Mouse (Mus musculus) G1E (cell line): ENCODE measurements around the gene Slc34a3. TPM values are rescaled to one million over a fixed set of nuclear protein-coding genes. Genes with fewer than 3 reads are reported as not detected.

Experiments used
- ATAC-seq: 2 replicates; pipeline ENCODE4 v1.8.0; 2016; ENCODE audit warnings: mild to moderate bottlenecking; ENCODE audit not compliant: insufficient number of reproducible peaks, poor library complexity, low FRiP score, severe bottlenecking; ENCODE audit errors: extremely low read depth
- DNase-seq: peaks from one replicate; pipeline ENCODE4 v3.0.0; 2012; ENCODE audit warnings: low spot score
- H3K27me3 ChIP-seq: 2 replicates; pipeline ENCODE4 v1.6.1; 2012; ENCODE audit warnings: mild to moderate bottlenecking, low read length, inconsistent platforms; ENCODE audit not compliant: insufficient read depth
- H3K36me3 ChIP-seq: replicated peaks from 2 replicates; pipeline ENCODE3; 2012; ENCODE audit warnings: mild to moderate bottlenecking, inconsistent platforms
- H3K4me1 ChIP-seq: 2 replicates; pipeline ENCODE4 v1.6.1; 2012; ENCODE audit warnings: low read depth, low read length, inconsistent platforms, mixed read lengths; ENCODE audit not compliant: insufficient read depth
- H3K4me3 ChIP-seq: 2 replicates; pipeline ENCODE4 v1.5.1; 2012; ENCODE audit warnings: low read depth, mild to moderate bottlenecking, inconsistent platforms, low read length, moderate library complexity, mixed read lengths
- H3K9me3 ChIP-seq: replicated peaks from 2 replicates; pipeline ENCODE4 v1.6.1; 2012; ENCODE audit warnings: inconsistent platforms
- CTCF ChIP-seq: IDR thresholded peaks from 2 replicates; pipeline ENCODE4 v1.5.1; 2012; ENCODE audit warnings: low read depth, low read length, inconsistent platforms, mixed read lengths
- GATA1 ChIP-seq: IDR thresholded peaks from 2 replicates; pipeline ENCODE4 v1.6.1; 2012; ENCODE audit warnings: borderline replicate concordance, low read length, inconsistent platforms, mixed read lengths
- GATA2 ChIP-seq: IDR thresholded peaks from 2 replicates; pipeline ENCODE4 v1.6.1; 2012; ENCODE audit warnings: low read depth, low read length, inconsistent platforms, borderline replicate concordance
- POLR2AphosphoS5 ChIP-seq: IDR thresholded peaks from 2 replicates; pipeline ENCODE4 v1.6.1; 2012; ENCODE audit warnings: low read depth, low read length, inconsistent platforms; ENCODE audit not compliant: insufficient replicate concordance
- TAL1 ChIP-seq: conservative IDR thresholded peaks from 2 replicates; pipeline ENCODE4 v1.6.1; 2012; ENCODE audit warnings: low read depth, low read length, inconsistent platforms, mixed read lengths
- polyA plus RNA-seq: library from polyadenylated mRNA; stranded (reverse); fragments of >175 nt; gene quantifications from 2 replicates; pipeline ENCODE4 v1.2.3, GENCODE M21; 2012
- total RNA-seq, 2 experiments: library from RNA; stranded (forward) in 1 of 2; stranded (reverse) in 1 of 2; fragments of 200-1000 nt in 1 of 2; fragments of >200 nt in 1 of 2; fragmentation: Nextera tagmentation in 1 of 2; gene quantifications; 2 replicates each; pipeline ENCODE4 v1.2.3; 2014 to 2017

The Slc34a3 gene
- total RNA-seq (2014; fragmentation: Nextera tagmentation) (0.63 TPM in 1 of 2 replicates, not detected in the other), total RNA-seq (2017) (not detected in 2 replicates), polyA plus RNA-seq (0.91 and 0.95 TPM in 2 replicates)

- H3K9me3 ChIP-seq = no peaks in the 10 kb centered on the region
- ATAC-seq (no peak), DNase-seq (no peak)
- H3K36me3 ChIP-seq = peaks cover 4% of the 10 kb centered on the region
- TF ChIP-seq TAL1 = no peak
- H3K4me1 ChIP-seq = peaks cover 97% of the 10 kb centered on the region
- peak within 1 kb of the TSS; percentile 61; the same call in 1 of the 2 replicates for H3K4me3 ChIP-seq
- H3K27me3 ChIP-seq = peaks cover 48% of the 10 kb centered on the region
Observed at GRCm38 (mm10) chr2:25234050-25234449, at the start of gene Slc34a3. Gene Slc34a3, minus strand, starts transcription at chr2:25234364.

DNA sequence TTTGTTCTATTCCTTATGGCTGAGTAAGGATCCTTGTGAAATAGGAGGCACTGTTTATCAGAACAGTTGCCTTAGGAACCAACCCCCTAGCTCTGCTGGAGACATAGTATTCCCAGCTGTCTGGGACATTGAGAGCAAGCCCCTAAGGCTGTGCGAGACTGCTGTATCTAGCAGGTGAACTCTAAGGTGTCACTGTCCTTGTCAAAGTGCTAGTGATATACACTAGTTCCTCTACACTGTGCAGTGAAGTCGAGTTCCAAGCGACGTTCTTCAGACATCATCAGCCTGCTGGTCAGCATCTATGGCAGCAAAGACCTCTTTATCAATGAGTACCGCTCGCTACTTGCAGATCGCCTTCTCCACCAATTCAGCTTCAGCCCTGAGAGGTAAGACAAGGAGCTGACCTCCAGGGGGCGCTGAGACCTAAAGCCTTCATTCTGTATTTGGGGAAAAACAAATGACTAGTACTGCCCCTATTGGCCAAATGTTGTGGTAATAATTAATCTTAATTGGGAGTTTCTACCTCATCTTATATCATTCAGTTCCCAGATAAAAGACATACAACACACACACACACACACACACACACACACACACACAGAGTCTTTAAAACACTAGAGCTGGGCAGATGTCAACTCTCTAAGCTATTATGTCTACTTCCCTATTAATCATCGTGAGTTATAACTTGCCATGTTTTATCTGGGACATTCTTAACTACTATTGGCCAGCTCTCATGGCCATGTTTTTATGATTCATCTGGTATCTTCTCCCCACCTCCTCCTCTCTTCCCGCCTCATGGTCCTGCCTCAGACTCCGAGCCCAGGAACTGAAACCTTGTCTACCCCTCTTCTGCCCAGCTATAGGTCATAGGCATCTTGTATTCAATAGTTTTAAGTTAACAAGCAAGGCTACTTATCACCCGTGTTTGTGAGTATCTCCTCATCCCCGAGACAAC lies 45.0 kb upstream of the Slc34a3 start:
- no peaks in the 10 kb centered on the region for H3K27me3 ChIP-seq
- TF ChIP-seq CTCF (peak; percentile 59; the same call in 1 of the 2 replicates), GATA1 (no peak)
- DNase-seq (no peak), ATAC-seq (no peak)
- no peak overlapping the region for H3K4me3 ChIP-seq
- peaks cover 97% of the 10 kb centered on the region for H3K36me3 ChIP-seq
- no peaks in the 10 kb centered on the region for H3K9me3 ChIP-seq
- H3K4me1 ChIP-seq = peaks cover 4% of the 10 kb centered on the region; the same call in 1 of the 2 replicates

DNA sequence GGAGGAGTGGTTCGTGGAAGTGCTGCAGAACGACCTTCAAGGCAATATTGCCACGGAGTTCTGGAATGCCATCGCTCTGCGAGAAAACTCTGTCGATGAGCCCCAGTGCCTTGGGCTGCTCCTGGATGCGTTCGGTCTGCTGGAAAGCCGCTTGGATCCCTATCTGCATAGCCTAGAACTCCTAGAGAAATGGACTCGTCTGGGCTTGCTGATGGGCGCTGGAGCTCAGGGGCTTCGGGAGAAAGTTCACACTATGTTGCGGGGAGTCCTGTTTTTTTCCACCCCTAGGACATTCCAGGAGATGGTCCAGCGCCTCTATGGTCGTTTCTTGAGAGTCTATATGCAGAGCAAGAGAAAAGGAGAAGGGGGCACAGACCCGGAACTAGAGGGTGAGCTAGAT lies 38.8 kb upstream of the Slc34a3 start:
- Histone ChIP-seq H3K4me3 (peak overlapping the region; percentile 84), H3K4me1 (peaks cover 53% of the 10 kb centered on the region), H3K27me3 (no peaks in the 10 kb centered on the region), H3K9me3 (no peaks in the 10 kb centered on the region), H3K36me3 (peaks cover 91% of the 10 kb centered on the region)
- TF ChIP-seq TAL1 (no peak), GATA2 (no peak), CTCF (no peak), POLR2AphosphoS5 (no peak), GATA1 (no peak)
- no peak for ATAC-seq
- no peak for DNase-seq

GRCm38 (mm10) chr2:25272515-25272914 lies 38.4 kb upstream of the Slc34a3 start:
- no peak for TF ChIP-seq GATA2
- TF ChIP-seq GATA1 = no peak
- TF ChIP-seq CTCF = no peak
- no peak for TF ChIP-seq POLR2AphosphoS5
- no peak for TF ChIP-seq TAL1

GRCm38 (mm10) chr2:25271827-25272511 lies 37.8 kb upstream of the Slc34a3 start, which contains the start of the genes Ssna1 and Anapc2:
Gene Ssna1, minus strand, starts transcription at chr2:25272438.
Gene Anapc2, plus strand, starts transcription at chr2:25272478.
- no peaks in the 10 kb centered on the region for H3K9me3 ChIP-seq
- TF ChIP-seq TAL1 (no peak), GATA1 (no peak), GATA2 (no peak), POLR2AphosphoS5 (no peak), CTCF (no peak)
- no peaks in the 10 kb centered on the region for H3K27me3 ChIP-seq
- H3K4me1 ChIP-seq = peaks cover 64% of the 10 kb centered on the region
- H3K4me3 ChIP-seq = peak within 1 kb of the TSS; percentile 84
- peak; percentile 66 for ATAC-seq
- DNase-seq = peak; percentile 87
- H3K36me3 ChIP-seq = peaks cover 91% of the 10 kb centered on the region

More at GRCm38 (mm10) chr2:25272515-25272914, 38.4 kb upstream of the Slc34a3 start:
- H3K36me3 ChIP-seq = peaks cover 91% of the 10 kb centered on the region
- ATAC-seq = no peak
- no peak for DNase-seq
- H3K9me3 ChIP-seq = no peaks in the 10 kb centered on the region
- H3K4me3 ChIP-seq = peak overlapping the region; percentile 84
- peaks cover 58% of the 10 kb centered on the region for H3K4me1 ChIP-seq
- H3K27me3 ChIP-seq = no peaks in the 10 kb centered on the region

DNA sequence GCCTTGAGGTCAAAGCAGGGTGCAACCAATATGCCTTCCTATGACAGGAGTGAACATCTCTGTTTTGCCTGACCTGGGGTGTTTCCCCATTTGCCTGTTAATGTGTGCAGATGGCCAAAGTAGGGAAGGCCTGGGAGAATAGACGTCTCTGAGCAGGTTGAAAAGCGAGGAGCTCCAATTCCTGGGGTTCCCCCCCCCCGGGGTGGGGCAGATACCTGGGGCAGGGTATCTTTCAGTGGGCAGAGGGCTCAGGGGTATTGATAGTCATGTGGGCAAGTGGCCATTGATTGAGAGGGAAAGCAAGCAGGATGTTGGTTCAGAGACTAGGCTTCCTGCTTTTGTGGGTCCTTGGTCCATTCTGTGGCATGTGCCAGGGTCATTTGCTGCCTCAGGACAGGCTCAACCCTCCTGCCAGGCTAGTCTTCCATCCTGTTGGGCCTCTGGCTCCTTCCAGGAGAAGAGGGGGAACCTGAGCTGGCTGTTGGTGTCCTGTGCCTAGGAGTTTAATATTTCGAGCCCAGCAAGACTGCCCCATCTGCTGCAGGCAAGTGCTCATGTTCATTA lies 33.7 kb upstream of the Slc34a3 start:
- no peak for DNase-seq
- peaks cover 91% of the 10 kb centered on the region for H3K4me1 ChIP-seq
- no peak overlapping the region for H3K4me3 ChIP-seq
- H3K36me3 ChIP-seq = peaks cover 83% of the 10 kb centered on the region
- no peak for TF ChIP-seq POLR2AphosphoS5
- TF ChIP-seq TAL1 = no peak
- TF ChIP-seq GATA2 = no peak
- TF ChIP-seq GATA1 = no peak
- no peak for TF ChIP-seq CTCF
- no peaks in the 10 kb centered on the region for H3K9me3 ChIP-seq
- no peaks in the 10 kb centered on the region for H3K27me3 ChIP-seq
- no peak for ATAC-seq
